Mouse (Mus musculus): ENCODE data around the gene Tsks.

The Tsks gene

DNA sequence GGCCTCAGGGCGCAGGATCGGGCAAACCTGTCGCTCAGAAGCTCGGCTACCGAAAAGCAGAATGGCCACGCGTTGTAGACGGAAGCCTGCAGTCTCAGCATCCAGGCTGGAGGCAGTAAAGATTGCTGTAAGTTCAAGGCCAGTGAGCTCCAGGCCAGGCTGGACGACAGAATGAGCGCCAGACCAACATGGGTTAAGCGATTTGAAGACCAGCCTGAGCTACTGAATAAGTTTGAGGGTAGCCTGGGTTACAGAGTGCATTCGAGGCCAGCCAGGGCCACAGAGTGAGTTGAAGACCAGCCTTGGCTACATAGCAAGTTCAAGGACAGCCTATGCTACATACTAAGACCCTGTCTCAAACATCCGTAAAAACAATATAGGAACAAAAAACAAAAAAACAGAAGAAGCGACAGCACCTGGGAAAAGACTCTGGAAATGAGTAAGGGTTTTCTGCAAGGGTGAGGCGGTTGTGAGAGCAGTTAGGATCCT, 55.0 kb downstream of the Tsks start:
- in situ Hi-C loops (cut with MboI; ENCODE audit: low pct_unique_long_range_greater_than_20kb in 1 of 2, low sequenced_read_pairs in 2 of 2, unreplicated experiment in 1 of 2): no loop called here

DNA sequence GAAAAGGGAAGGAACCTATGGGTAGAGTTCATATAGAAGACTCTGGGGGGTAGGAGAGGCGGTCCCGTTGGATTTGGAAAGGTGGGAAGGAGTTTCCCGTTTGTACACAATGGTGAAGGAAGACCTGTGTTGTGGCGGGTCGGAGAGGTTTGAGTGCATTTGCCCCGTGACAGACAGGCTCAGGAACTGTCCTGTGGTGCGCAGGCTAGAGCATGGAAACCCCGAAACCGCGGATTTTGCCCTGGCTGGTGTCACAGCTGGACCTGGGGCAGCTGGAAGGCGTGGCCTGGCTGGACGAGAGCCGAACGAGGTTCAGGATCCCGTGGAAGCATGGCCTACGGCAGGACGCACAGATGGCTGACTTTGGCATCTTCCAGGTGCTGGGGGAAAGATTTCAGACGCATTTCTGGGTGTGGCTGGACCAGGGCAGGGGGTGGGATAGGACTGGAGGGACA, 55.5 kb downstream of the Tsks start, which contains the start of gene Bcl2l12:
Gene Bcl2l12 (minus strand): TSS at position 212 of the 455 bp plus-strand sequence.
- in situ Hi-C loops (cut with MboI; ENCODE audit: low pct_unique_long_range_greater_than_20kb in 1 of 2, low sequenced_read_pairs in 2 of 2, unreplicated experiment in 1 of 2): no loop called here

DNA sequence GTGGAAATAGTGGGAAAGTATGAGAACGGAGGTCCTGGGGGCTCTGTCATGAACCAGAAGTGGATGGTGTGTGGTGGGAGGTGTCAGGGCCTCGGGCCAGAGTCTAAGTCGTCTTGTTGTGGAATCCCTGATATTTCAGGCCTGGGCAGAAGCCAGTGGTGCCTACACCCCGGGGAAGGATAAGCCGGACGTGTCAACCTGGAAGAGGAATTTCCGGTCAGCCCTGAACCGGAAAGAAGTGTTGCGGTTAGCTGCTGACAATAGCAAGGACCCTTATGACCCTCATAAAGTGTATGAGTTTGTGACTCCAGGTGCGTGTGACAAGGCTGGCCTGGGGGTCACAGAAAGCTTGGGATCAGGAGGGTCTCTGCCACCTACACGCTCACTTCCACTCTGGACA, 56.7 kb downstream of the Tsks start:
- in situ Hi-C loops (cut with MboI; ENCODE audit: low pct_unique_long_range_greater_than_20kb in 1 of 2, low sequenced_read_pairs in 2 of 2, unreplicated experiment in 1 of 2): no loop called here

DNA sequence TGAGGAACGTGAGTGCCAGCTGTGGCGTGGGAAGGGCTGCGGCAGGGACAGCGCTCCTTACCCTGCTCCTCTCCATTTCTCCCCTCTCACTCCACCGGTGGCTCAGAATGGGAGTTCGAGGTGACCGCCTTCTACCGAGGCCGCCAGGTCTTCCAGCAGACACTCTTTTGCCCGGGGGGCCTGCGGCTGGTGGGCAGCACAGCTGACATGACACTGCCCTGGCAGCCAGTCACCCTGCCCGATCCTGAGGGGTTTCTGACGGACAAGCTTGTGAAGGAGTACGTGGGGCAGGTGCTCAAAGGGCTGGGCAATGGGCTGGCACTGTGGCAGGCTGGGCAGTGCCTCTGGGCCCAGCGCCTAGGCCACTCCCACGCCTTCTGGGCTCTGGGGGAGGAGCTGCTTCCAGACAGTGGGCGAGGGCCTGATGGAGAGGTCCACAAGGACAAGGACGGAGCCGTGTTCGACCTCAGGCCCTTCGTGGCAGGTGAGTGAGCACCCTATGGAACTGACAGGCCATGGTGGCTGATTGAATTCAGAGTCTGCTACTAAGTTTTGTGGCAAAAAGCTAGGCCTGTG, 57.6 kb downstream of the Tsks start:
- in situ Hi-C loops (cut with MboI; ENCODE audit: low pct_unique_long_range_greater_than_20kb in 1 of 2, low sequenced_read_pairs in 2 of 2, unreplicated experiment in 1 of 2): no loop called here

DNA sequence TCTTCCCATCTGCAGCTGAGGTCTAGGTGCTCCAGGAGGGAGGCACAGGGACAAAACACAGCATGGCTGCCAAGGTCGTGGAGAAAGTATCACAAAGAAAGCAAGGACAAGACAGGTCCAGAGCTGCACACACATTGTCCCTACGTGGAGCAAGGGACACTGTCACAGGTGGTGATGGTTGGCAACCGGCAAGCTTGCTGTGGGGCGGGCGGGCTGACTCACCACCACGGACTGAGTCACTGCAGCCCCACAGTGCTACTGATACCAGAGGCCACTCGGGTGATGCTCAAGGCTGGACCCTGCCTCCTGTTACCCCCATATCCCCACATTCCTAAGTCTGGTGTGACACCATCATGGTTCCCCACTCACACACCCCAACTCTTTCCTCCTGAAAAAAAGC, 59.4 kb downstream of the Tsks start:
- in situ Hi-C loops (cut with MboI; ENCODE audit: low pct_unique_long_range_greater_than_20kb in 1 of 2, low sequenced_read_pairs in 2 of 2, unreplicated experiment in 1 of 2): no loop called here

DNA sequence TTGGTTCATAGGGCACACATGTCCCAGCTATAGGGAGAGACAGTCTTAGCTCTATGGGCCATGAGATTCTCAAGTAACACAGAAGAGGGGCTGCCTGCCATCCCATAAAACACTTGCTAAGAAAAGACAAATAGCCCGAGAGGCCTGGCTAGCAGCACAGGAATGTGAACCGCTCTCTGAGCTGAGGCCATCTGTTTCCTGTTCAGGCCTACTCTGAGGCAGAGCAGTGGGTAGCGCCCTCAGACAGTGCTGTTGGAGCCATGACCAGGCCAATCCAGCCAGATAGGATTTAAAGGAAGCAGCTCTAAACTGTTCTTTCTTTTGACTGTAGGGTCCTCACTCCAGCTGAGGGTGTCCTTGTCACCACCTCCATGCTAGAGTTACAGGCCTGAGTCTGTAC, 61.5 kb downstream of the Tsks start:
- in situ Hi-C loops (cut with MboI; ENCODE audit: low pct_unique_long_range_greater_than_20kb in 1 of 2, low sequenced_read_pairs in 2 of 2, unreplicated experiment in 1 of 2): no loop called here

DNA sequence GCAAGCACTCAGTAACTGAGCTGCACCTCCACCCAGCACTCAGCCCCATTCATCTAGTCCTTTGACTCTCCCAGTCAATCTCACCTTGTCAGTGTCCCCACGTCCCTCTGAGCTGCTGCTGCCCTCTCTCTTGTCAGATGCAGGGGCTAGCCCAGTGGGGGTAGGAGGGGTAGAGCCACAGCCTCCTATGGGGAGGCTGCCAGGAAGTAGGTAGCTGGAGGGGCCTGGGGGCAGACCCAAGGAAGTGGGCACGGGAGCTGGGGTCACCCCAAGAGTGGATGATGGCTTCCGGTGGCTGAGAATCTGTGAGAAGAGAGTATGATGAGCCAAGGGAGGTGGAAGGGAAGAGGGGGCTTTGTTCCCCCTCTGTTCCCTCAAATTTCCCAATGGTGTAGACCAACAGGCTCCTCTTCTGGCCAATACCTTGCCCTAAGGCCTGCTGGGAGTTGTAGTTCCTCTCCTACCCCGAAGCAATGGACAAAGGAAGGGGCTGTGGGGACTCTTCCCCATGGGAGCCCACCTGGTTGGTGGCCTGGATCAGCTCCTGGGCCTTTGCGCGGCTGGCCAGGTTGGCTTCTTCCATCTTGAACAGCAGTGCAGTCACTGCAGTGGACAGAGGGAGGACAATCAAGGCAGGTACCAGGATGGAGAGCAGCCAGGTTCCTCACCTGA, 62.5 kb downstream of the Tsks start:
- in situ Hi-C loops (cut with MboI; ENCODE audit: low pct_unique_long_range_greater_than_20kb in 1 of 2, low sequenced_read_pairs in 2 of 2, unreplicated experiment in 1 of 2): no loop called here

DNA sequence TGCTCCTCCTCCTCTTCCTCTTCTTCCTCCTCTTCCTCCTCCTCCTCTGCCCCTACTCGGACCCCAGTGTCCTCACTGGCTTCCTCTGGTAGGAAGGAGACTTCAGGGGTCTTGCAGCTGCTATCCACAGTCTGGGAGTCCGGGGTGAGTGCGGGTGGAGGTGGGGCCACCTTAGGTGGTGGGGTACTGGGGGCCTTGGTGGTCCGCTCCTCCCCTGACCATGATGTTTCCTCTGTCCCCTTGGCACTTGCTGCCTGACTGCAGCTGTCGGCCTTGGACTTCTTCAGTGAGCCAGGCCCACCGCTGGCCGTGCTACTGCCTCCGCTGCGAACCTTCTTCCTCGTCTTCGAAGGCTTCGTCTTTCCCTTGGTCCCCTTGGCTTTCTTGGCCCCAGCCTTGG, 63.5 kb downstream of the Tsks start:
- in situ Hi-C loops (cut with MboI; ENCODE audit: low pct_unique_long_range_greater_than_20kb in 1 of 2, low sequenced_read_pairs in 2 of 2, unreplicated experiment in 1 of 2): no loop called here

DNA sequence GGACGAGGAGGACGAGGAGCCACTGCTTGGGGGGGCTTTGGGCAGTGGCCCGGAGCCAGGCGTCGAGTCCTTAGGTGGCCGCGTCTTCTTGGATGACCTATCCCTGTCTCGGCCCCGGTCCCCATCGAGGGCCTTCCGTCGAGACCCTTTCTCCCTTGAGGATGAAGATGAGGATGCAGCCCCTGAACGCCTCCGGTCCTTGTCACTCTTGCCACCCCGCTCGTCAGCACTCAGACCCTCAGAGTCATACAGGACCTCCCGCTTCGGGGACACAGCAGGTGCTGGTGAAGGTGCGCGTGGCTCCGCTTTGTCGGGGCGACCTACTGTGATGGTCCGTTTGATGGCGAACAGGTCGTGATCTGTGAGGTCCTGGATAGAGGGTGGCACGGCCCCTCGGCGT, 64.1 kb downstream of the Tsks start:
- in situ Hi-C loops (cut with MboI; ENCODE audit: low pct_unique_long_range_greater_than_20kb in 1 of 2, low sequenced_read_pairs in 2 of 2, unreplicated experiment in 1 of 2): no loop called here
